Mouse (Mus musculus): ENCODE measurements around the gene Ankrd9. TPM values are rescaled to one million over a fixed set of nuclear protein-coding genes. Genes with fewer than 3 reads are reported as not detected.

Gene Ankrd9
- polyA plus RNA-seq, 1 experiment from 2014 or later = 14.5 TPM

DNA sequence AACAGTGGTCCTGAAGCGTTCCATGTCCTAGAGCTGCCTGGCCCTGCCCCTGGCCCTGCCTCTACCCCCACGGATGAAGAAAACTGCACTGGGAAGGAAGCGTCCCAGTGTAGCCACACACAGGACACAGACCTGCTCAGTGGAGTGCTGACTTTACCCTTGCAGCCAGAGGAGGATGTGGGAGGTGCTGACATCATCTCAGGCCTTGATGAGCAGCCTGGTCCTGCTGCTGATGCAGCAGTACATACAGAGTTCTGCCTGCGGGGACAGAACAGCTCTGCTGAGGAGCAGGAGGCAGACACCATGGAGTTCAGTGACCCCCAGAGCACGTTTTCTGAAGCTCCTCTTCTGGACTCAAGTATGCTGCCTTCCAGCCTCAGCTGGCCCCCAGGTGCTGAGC, 46.0 kb downstream of the Ankrd9 start:
- no peak overlapping the region for H3K4me3 ChIP-seq (ENCODE audit: low read depth, low read length)
- H3K9ac ChIP-seq (ENCODE audit: low read length) = no peak overlapping the region
- WGBS = 84% methylated on average over 5 of the region's 5 CpGs
- H3K27me3 ChIP-seq (ENCODE audit: control insufficient read depth, insufficient read depth, low read length) = no peaks in the 10 kb centered on the region
- ATAC-seq (ENCODE audit: insufficient number of reproducible peaks, low FRiP score, low TSS enrichment, low read depth) (no peak), DNase-seq (ENCODE audit: low spot score) (no peak)
- H3K9me3 ChIP-seq (ENCODE audit: control insufficient read depth, low read length) = no peaks in the 10 kb centered on the region
- no peak overlapping the region for H3K4me2 ChIP-seq (ENCODE audit: low read depth, severe bottlenecking)
- H3K36me3 ChIP-seq (ENCODE audit: control insufficient read depth, insufficient read depth, low read length) = peaks cover 8% of the 10 kb centered on the region
- H3K27ac ChIP-seq (replicated peaks; ENCODE audit: low read depth, low read length) = no peak overlapping the region
- H3K4me1 ChIP-seq (ENCODE audit: control insufficient read depth, insufficient read depth, low read length) = no peaks in the 10 kb centered on the region

Other genes starting within 250 kb of the Ankrd9 start
- 21.6 and 23.2 TPM in 2 replicates for gene Wdr20, start 241.1 kb downstream of the Ankrd9 start, polyA plus RNA-seq (2014; fragmentation: Nextera tagmentation; extraction: Ambion mirVana)
- 5.9 and 7.1 TPM in 2 replicates for gene Mok, start 138.1 kb downstream of the Ankrd9 start, polyA plus RNA-seq (2014; fragmentation: Nextera tagmentation; extraction: Ambion mirVana)
- gene Zfp839, start 128.8 kb downstream of the Ankrd9 start, polyA plus RNA-seq (2014; fragmentation: Nextera tagmentation; extraction: Ambion mirVana) = 4.3 and 4.8 TPM in 2 replicates
- 83.2 and 84.8 TPM in 2 replicates for gene Cinp, start 89.9 kb downstream of the Ankrd9 start, polyA plus RNA-seq (2014; fragmentation: Nextera tagmentation; extraction: Ambion mirVana)
- 4.2 and 4.9 TPM in 2 replicates for gene Tecpr2, start 89.8 kb downstream of the Ankrd9 start, polyA plus RNA-seq (2014; fragmentation: Nextera tagmentation; extraction: Ambion mirVana)
- 15.1 and 17.9 TPM in 2 replicates for gene Rcor1, start 60.3 kb upstream of the Ankrd9 start, polyA plus RNA-seq (2014; fragmentation: Nextera tagmentation; extraction: Ambion mirVana)
- gene Traf3, start 187.3 kb upstream of the Ankrd9 start, polyA plus RNA-seq (2014; fragmentation: Nextera tagmentation; extraction: Ambion mirVana) = 9.8 and 10.8 TPM in 2 replicates
- not detected in 2 replicates for gene 4930595D18Rik, start 205.5 kb upstream of the Ankrd9 start, polyA plus RNA-seq (2014; fragmentation: Nextera tagmentation; extraction: Ambion mirVana)

Measured in limb, embryonic 11.5 days (tissue).